Mouse (Mus musculus) CH12.LX (cell line): ENCODE results near the gene Arpp21. TPM values are rescaled to one million over a fixed set of nuclear protein-coding genes. Genes with fewer than 3 reads are reported as not detected.

Source experiments
- DNase-seq: peaks from one replicate; pipeline ENCODE4 v3.0.0-alpha.2; 2013; ENCODE audit errors: extremely low read depth
- H3K27ac ChIP-seq: 2 replicates; pipeline ENCODE4 v1.5.1; 2012; ENCODE audit warnings: low read depth, mild to moderate bottlenecking, control low read depth, moderate library complexity; ENCODE audit not compliant: insufficient read depth
- H3K27me3 ChIP-seq: replicated peaks from 2 replicates; pipeline ENCODE3; 2012; ENCODE audit warnings: inconsistent platforms
- H3K36me3 ChIP-seq, 2 experiments: replicated peaks in 1 of 2; 2 replicates each; pipeline versions ENCODE3 to v1.6.1; 2012; ENCODE audit warnings: inconsistent platforms in 1 of 2, low read length in 1 of 2, mild to moderate bottlenecking in 1 of 2, mixed read lengths in 1 of 2, moderate library complexity in 1 of 2; ENCODE audit not compliant: control insufficient read depth in 1 of 2, insufficient read depth in 1 of 2
- H3K4me1 ChIP-seq, 2 experiments: 2 replicates each; pipeline ENCODE4 v1.6.1; 2012; ENCODE audit warnings: inconsistent platforms in 1 of 2, moderate library complexity in 1 of 2; ENCODE audit not compliant: insufficient read depth in 2 of 2, control insufficient read depth in 1 of 2
- H3K4me2 ChIP-seq: 2 replicates; pipeline ENCODE4 v1.6.1; 2012; ENCODE audit warnings: low read depth, mild to moderate bottlenecking, control low read depth; ENCODE audit not compliant: poor library complexity, insufficient read depth, severe bottlenecking
- H3K4me3 ChIP-seq, 3 experiments: fragments of 150-350 bp in 1 of 3; sonication (generic) in 1 of 3; replicated peaks in 1 of 3; 2 replicates each; pipeline versions ENCODE3 to v1.5.1; 2011 to 2012; ENCODE audit warnings: low read depth in 2 of 3, low read length in 2 of 3, mild to moderate bottlenecking in 2 of 3, moderate library complexity in 2 of 3, control low read depth in 1 of 3, improper control_type of control experiment in 1 of 3, inconsistent platforms in 1 of 3, mixed read lengths in 1 of 3; ENCODE audit not compliant: poor library complexity in 1 of 3
- H3K79me2 ChIP-seq: replicated peaks from 2 replicates; pipeline ENCODE4 v1.6.1; 2012; ENCODE audit warnings: mild to moderate bottlenecking, moderate library complexity; ENCODE audit not compliant: control insufficient read depth, poor library complexity, insufficient read depth, severe bottlenecking; ENCODE audit errors: extremely low read depth
- H3K9ac ChIP-seq: 2 replicates; pipeline ENCODE4 v1.6.1; 2012; ENCODE audit warnings: low read depth, mild to moderate bottlenecking, control low read depth, moderate library complexity; ENCODE audit not compliant: insufficient read depth
- H3K9me3 ChIP-seq: replicated peaks from 2 replicates; pipeline ENCODE3; 2012; ENCODE audit warnings: low read length, inconsistent platforms, mixed read lengths
- BHLHE40 ChIP-seq: IDR thresholded peaks from 2 replicates; pipeline ENCODE4 v1.6.1; 2011; ENCODE audit warnings: mild to moderate bottlenecking, low read depth, low read length, improper control_type of control experiment
- CHD1 ChIP-seq: IDR thresholded peaks from 2 replicates; pipeline ENCODE4 v1.6.1; 2012; ENCODE audit warnings: low read depth, low read length, improper control_type of control experiment, inconsistent platforms
- CHD2 ChIP-seq: IDR thresholded peaks from 2 replicates; pipeline ENCODE4 v1.6.1; 2011; ENCODE audit warnings: low read length, improper control_type of control experiment
- CTCF ChIP-seq, 2 experiments: IDR thresholded peaks in 1 of 2; conservative IDR thresholded peaks in 1 of 2; 2 replicates each; pipeline ENCODE4 v1.5.1; 2011 to 2012; ENCODE audit warnings: low read depth in 2 of 2, low read length in 2 of 2, improper control_type of control experiment in 1 of 2, inconsistent platforms in 1 of 2, mild to moderate bottlenecking in 1 of 2, moderate library complexity in 1 of 2
- E2F4 ChIP-seq: IDR thresholded peaks from 2 replicates; pipeline ENCODE4 v1.6.1; 2011; ENCODE audit warnings: low read depth, low read length, improper control_type of control experiment; ENCODE audit not compliant: insufficient replicate concordance
- ELF1 ChIP-seq: IDR thresholded peaks from 2 replicates; pipeline ENCODE4 v1.6.1; 2014; ENCODE audit warnings: low read depth, mild to moderate bottlenecking, inconsistent platforms, low read length, improper control_type of control experiment
- EP300 ChIP-seq: IDR thresholded peaks from 2 replicates; pipeline ENCODE4 v1.6.1; 2011; ENCODE audit warnings: low read length, improper control_type of control experiment
- GABPA ChIP-seq: IDR thresholded peaks from 2 replicates; pipeline ENCODE4 v1.6.1; 2012; ENCODE audit warnings: low read depth, low read length, improper control_type of control experiment, inconsistent platforms; ENCODE audit not compliant: insufficient replicate concordance
- HCFC1 ChIP-seq: IDR thresholded peaks from 2 replicates; pipeline ENCODE4 v1.6.1; 2012; ENCODE audit warnings: low read depth, mild to moderate bottlenecking, inconsistent platforms, low read length, improper control_type of control experiment
- IRF4 ChIP-seq: IDR thresholded peaks from 2 replicates; pipeline ENCODE4 v1.6.1; 2014; ENCODE audit warnings: low read depth, mild to moderate bottlenecking, inconsistent platforms, low read length, improper control_type of control experiment
- KAT2A ChIP-seq: IDR thresholded peaks from 2 replicates; pipeline ENCODE4 v1.6.1; 2012; ENCODE audit warnings: low read length, improper control_type of control experiment, inconsistent platforms; ENCODE audit not compliant: insufficient replicate concordance
- MXI1 ChIP-seq: IDR thresholded peaks from 2 replicates; pipeline ENCODE4 v1.6.1; 2011; ENCODE audit warnings: mild to moderate bottlenecking, low read depth, low read length, improper control_type of control experiment
- NELFE ChIP-seq: IDR thresholded peaks from 2 replicates; pipeline ENCODE4 v1.6.1; 2011; ENCODE audit warnings: low read depth, low read length, improper control_type of control experiment
- NRF1 ChIP-seq: IDR thresholded peaks from 2 replicates; pipeline ENCODE4 v1.6.1; 2014; ENCODE audit warnings: low read depth, mild to moderate bottlenecking, inconsistent platforms, low read length, improper control_type of control experiment, moderate library complexity
- POLR2AphosphoS2 ChIP-seq: IDR thresholded peaks from 2 replicates; pipeline ENCODE4 v1.6.1; 2011; ENCODE audit warnings: low read depth, low read length, improper control_type of control experiment
- TCF12 ChIP-seq: IDR thresholded peaks from 2 replicates; pipeline ENCODE4 v1.6.1; 2014; ENCODE audit warnings: low read depth, mild to moderate bottlenecking, inconsistent platforms, low read length, improper control_type of control experiment
- UBTF ChIP-seq: IDR thresholded peaks from 2 replicates; pipeline ENCODE4 v1.6.1; 2012; ENCODE audit warnings: low read depth, mild to moderate bottlenecking, inconsistent platforms, low read length, improper control_type of control experiment, moderate library complexity
- USF1 ChIP-seq: IDR thresholded peaks from 2 replicates; pipeline ENCODE4 v1.6.1; 2014; ENCODE audit warnings: low read depth, mild to moderate bottlenecking, inconsistent platforms, low read length, improper control_type of control experiment
- USF2 ChIP-seq: conservative IDR thresholded peaks from 2 replicates; pipeline ENCODE4 v1.6.1; 2011; ENCODE audit warnings: low read depth, low read length, improper control_type of control experiment
- ZC3H11A ChIP-seq: IDR thresholded peaks from 2 replicates; pipeline ENCODE4 v1.6.1; 2012; ENCODE audit warnings: low read depth, mild to moderate bottlenecking, inconsistent platforms, low read length, improper control_type of control experiment
- ZMIZ1 ChIP-seq: IDR thresholded peaks from 2 replicates; pipeline ENCODE4 v1.6.1; 2012; ENCODE audit warnings: low read depth, mild to moderate bottlenecking, inconsistent platforms, low read length, improper control_type of control experiment
- ZNF384 ChIP-seq: IDR thresholded peaks from 2 replicates; pipeline ENCODE4 v1.6.1; 2012; ENCODE audit warnings: low read depth, low read length, improper control_type of control experiment, inconsistent platforms
- dilution Hi-C: fragments of 300-500 bp; cut with MboI; formaldehyde crosslinking; loops from 2 replicates; pipeline ENCODE4 v1.14.3; 2020; ENCODE audit warnings: low sequenced_read_pairs; ENCODE audit not compliant: extremely low pct_unique_long_range_greater_than_20kb, extremely low pct_ligation_motif_present
- in situ Hi-C: fragments of 300-500 bp; cut with MboI; formaldehyde crosslinking; loops from 3 replicates; pipeline ENCODE4 v1.14.3; 2019; ENCODE audit warnings: low sequenced_read_pairs, low pct_ligation_motif_present, low pct_unique_long_range_greater_than_20kb, mixed read lengths
- polyA plus RNA-seq: library from polyadenylated mRNA; unstranded; fragments of >175 nt; gene quantifications from 2 replicates; pipeline ENCODE4 v1.2.1, GENCODE M21; 2012; ENCODE audit warnings: low read depth; ENCODE audit not compliant: insufficient read length
- total RNA-seq, 2 experiments: library from RNA; depleted of rRNA; stranded (reverse); fragments of 300-350 nt in 1 of 2; fragments of >200 nt in 1 of 2; gene quantifications; 2 replicates each; pipeline ENCODE4 v1.2.3; 2012 to 2014

The Arpp21 gene
- total and polyA plus RNA-seq, 3 experiments: not detected

- no peaks in the 10 kb centered on the region for H3K36me3 ChIP-seq
These were observed 156.8 kb downstream of the Arpp21 start for GRCm38 (mm10) chr9:112078903-112079302.

GRCm38 (mm10) chr9:112078453-112078852 lies 157.3 kb downstream of the Arpp21 start:
- dilution Hi-C loops: no loop called here
- in situ Hi-C loops: no loop called here
- Histone ChIP-seq H3K9me3 (peaks cover 79% of the 10 kb centered on the region), H3K4me2 (no peak overlapping the region), H3K4me1 (no peaks in the 10 kb centered on the region), H3K4me3 (no peak overlapping the region), H3K79me2 (no peaks in the 10 kb centered on the region), H3K9ac (no peak overlapping the region), H3K27me3 (no peaks in the 10 kb centered on the region), H3K27ac (no peak overlapping the region), H3K36me3 (no peaks in the 10 kb centered on the region)
- no peak for DNase-seq
- TF ChIP-seq NELFE (no peak), ZMIZ1 (no peak), KAT2A (no peak), MXI1 (no peak), E2F4 (no peak), POLR2AphosphoS2 (no peak), GABPA (no peak), CHD2 (no peak), CTCF (conservative IDR thresholded peaks at IDR 0.05 in 1 of 2, IDR thresholded peaks at IDR 0.05 in 1 of 2; ENCODE audit: low read depth in 2 of 2, low read length in 2 of 2) (no peak), BHLHE40 (no peak), ZC3H11A (no peak), UBTF (no peak), HCFC1 (no peak), EP300 (no peak)

More at GRCm38 (mm10) chr9:112078903-112079302, 156.8 kb downstream of the Arpp21 start:
- no peak for DNase-seq
- no peaks in the 10 kb centered on the region for H3K4me1 ChIP-seq
- H3K4me3 ChIP-seq: no peak overlapping the region
- no peaks in the 10 kb centered on the region for H3K27me3 ChIP-seq
- dilution Hi-C loops: no loop called here
- H3K27ac ChIP-seq: no peak overlapping the region
- H3K79me2 ChIP-seq: no peaks in the 10 kb centered on the region
- no peak overlapping the region for H3K4me2 ChIP-seq
- in situ Hi-C loops: no loop called here
- peaks cover 79% of the 10 kb centered on the region for H3K9me3 ChIP-seq
- TF ChIP-seq NRF1 (no peak), ELF1 (no peak), ZMIZ1 (no peak), CTCF (conservative IDR thresholded peaks at IDR 0.05 in 1 of 2, IDR thresholded peaks at IDR 0.05 in 1 of 2; ENCODE audit: low read depth in 2 of 2, low read length in 2 of 2) (no peak), MXI1 (no peak), KAT2A (no peak), TCF12 (no peak), IRF4 (no peak), USF2 (no peak), UBTF (no peak), USF1 (no peak), CHD1 (no peak), ZNF384 (no peak), POLR2AphosphoS2 (no peak), NELFE (no peak), GABPA (no peak)
- no peak overlapping the region for H3K9ac ChIP-seq
